Mouse (Mus musculus) ES-E14 (cell line): ENCODE measurements at regions not wholly inside any gene's neighbourhood (a gene's known extent, or its start where the extent isn't known, plus 50 kb on each side); places are given as distances from the start of the nearest gene placed in this dataset.
"Not testable (repeated sequence)": the region's sequence is repeated elsewhere in the genome, so short reads cannot be mapped to it uniquely, and the experiment has no call there.

Experiments used
- DNase-seq: peaks from one replicate; pipeline ENCODE4 v3.0.0-alpha.2; 2013; ENCODE audit warnings: low read depth, low spot score
- H3K27ac ChIP-seq: 2 replicates; pipeline ENCODE4 v1.5.1; 2012; ENCODE audit warnings: low read depth, mild to moderate bottlenecking, low read length, moderate library complexity, mixed read lengths; ENCODE audit not compliant: poor library complexity, insufficient read depth, severe bottlenecking
- H3K36me3 ChIP-seq: 2 replicates; pipeline ENCODE4 v1.6.1; 2012; ENCODE audit warnings: mild to moderate bottlenecking, low read length, moderate library complexity, mixed read lengths; ENCODE audit not compliant: control insufficient read depth, poor library complexity, insufficient read depth, severe bottlenecking
- H3K4me1 ChIP-seq, 2 experiments: fragments of 150-350 bp in 1 of 2; sonication (generic) in 1 of 2; 2 replicates each; pipeline ENCODE4 v1.6.1; 2012; ENCODE audit warnings: low read length in 2 of 2, mild to moderate bottlenecking in 1 of 2, mixed read lengths in 1 of 2; ENCODE audit not compliant: control insufficient read depth in 2 of 2, insufficient read depth in 2 of 2, poor library complexity in 1 of 2
- H3K4me3 ChIP-seq, 2 experiments: fragments of 150-350 bp in 1 of 2; sonication (generic) in 1 of 2; 2 replicates each; pipeline ENCODE4 v1.5.1; 2012; ENCODE audit warnings: low read length in 2 of 2, low read depth in 1 of 2, mild to moderate bottlenecking in 1 of 2, mixed read lengths in 1 of 2; ENCODE audit not compliant: insufficient read depth in 1 of 2, poor library complexity in 1 of 2, severe bottlenecking in 1 of 2
- H3K9ac ChIP-seq: 2 replicates; pipeline ENCODE4 v1.6.1; 2012; ENCODE audit warnings: low read depth, mild to moderate bottlenecking, low read length, mixed read lengths; ENCODE audit not compliant: poor library complexity, insufficient read depth, severe bottlenecking
- H3K9me3 ChIP-seq: fragments of 150-350 bp; sonication (generic); 2 replicates; pipeline ENCODE4 v1.6.1; 2012; ENCODE audit warnings: low read depth, mild to moderate bottlenecking, low read length; ENCODE audit not compliant: control insufficient read depth, insufficient read depth
- CHD2 ChIP-seq: IDR thresholded peaks from 2 replicates; pipeline ENCODE4 v1.6.1; 2014; ENCODE audit warnings: mild to moderate bottlenecking, low read depth, low read length, inconsistent platforms
- HCFC1 ChIP-seq: IDR thresholded peaks from 2 replicates; pipeline ENCODE4 v1.6.1; 2012; ENCODE audit warnings: low read length, inconsistent platforms, borderline replicate concordance; ENCODE audit not compliant: insufficient read depth
- MAFK ChIP-seq: IDR thresholded peaks from 2 replicates; pipeline ENCODE4 v1.6.1; 2014; ENCODE audit warnings: mild to moderate bottlenecking, low read depth, low read length, inconsistent platforms; ENCODE audit not compliant: insufficient read depth
- ZC3H11A ChIP-seq: IDR thresholded peaks from 2 replicates; pipeline ENCODE4 v1.6.1; 2012; ENCODE audit warnings: low read depth, mild to moderate bottlenecking, inconsistent platforms, low read length, borderline replicate concordance
- ZNF384 ChIP-seq: IDR thresholded peaks from 2 replicates; pipeline ENCODE4 v1.6.1; 2012; ENCODE audit warnings: low read depth, low read length, inconsistent platforms
- in situ Hi-C, 2 experiments: fragments of 600-800 bp; cut with MboI; formaldehyde crosslinking; loops; one replicate each; pipeline ENCODE4 v1.15.1; 2025; ENCODE audit warnings: low sequenced_read_pairs in 2 of 2, inconsistent platforms in 1 of 2; ENCODE audit not compliant: unreplicated experiment in 2 of 2

- H3K27ac ChIP-seq, result no peak overlapping the region
- DNase-seq, result no peak
- in situ Hi-C loops, result no loop called here
These were observed 286.2 kb downstream of the Cyp26b1 start for GRCm38 (mm10) chr6:84307556-84307955.

GRCm38 (mm10) chr6:84306585-84306984, 287.1 kb downstream of the Cyp26b1 start:
- no peak overlapping the region for H3K27ac ChIP-seq
- no peaks in the 10 kb centered on the region for H3K36me3 ChIP-seq
- no peak for DNase-seq
- H3K4me3 ChIP-seq, result no peak overlapping the region
- no peaks in the 10 kb centered on the region for H3K9me3 ChIP-seq
- no peak overlapping the region for H3K9ac ChIP-seq
- H3K4me1 ChIP-seq, result no peaks in the 10 kb centered on the region
- TF ChIP-seq ZC3H11A, result no peak
- no peak for TF ChIP-seq ZNF384
- in situ Hi-C loops, result no loop called here

More at GRCm38 (mm10) chr6:84307556-84307955, 286.2 kb downstream of the Cyp26b1 start:
- TF ChIP-seq CHD2 (no peak), MAFK (no peak), ZNF384 (no peak), HCFC1 (no peak), ZC3H11A (no peak)
- H3K9ac ChIP-seq, result no peak overlapping the region
- no peak overlapping the region for H3K4me3 ChIP-seq
- no peaks in the 10 kb centered on the region for H3K4me1 ChIP-seq
- no peaks in the 10 kb centered on the region for H3K9me3 ChIP-seq
- H3K36me3 ChIP-seq, result no peaks in the 10 kb centered on the region

GRCm38 (mm10) chr6:84305093-84305492, 288.6 kb downstream of the Cyp26b1 start:
- no peak for DNase-seq
- Histone ChIP-seq H3K9ac (no peak overlapping the region), H3K4me1 (no peaks in the 10 kb centered on the region), H3K4me3 (no peak overlapping the region), H3K27ac (no peak overlapping the region), H3K9me3 (no peaks in the 10 kb centered on the region), H3K36me3 (no peaks in the 10 kb centered on the region)
- in situ Hi-C loops, result no loop called here
- no peak for TF ChIP-seq ZNF384
- no peak for TF ChIP-seq CHD2
- TF ChIP-seq HCFC1, result no peak
- no peak for TF ChIP-seq MAFK
- TF ChIP-seq ZC3H11A, result no peak

GRCm38 (mm10) chr6:84302916-84303315, 290.8 kb downstream of the Cyp26b1 start:
- H3K9me3 ChIP-seq, H3K4me3 ChIP-seq, H3K9ac ChIP-seq, in situ Hi-C loops, H3K4me1 ChIP-seq, H3K27ac ChIP-seq, H3K36me3 ChIP-seq: not testable (repeated sequence)
- DNase-seq, result peak; percentile 24

- in situ Hi-C loops, result no loop called here
- Histone ChIP-seq H3K27ac (no peak overlapping the region), H3K9ac (no peak overlapping the region), H3K9me3 (no peaks in the 10 kb centered on the region), H3K4me3 (no peak overlapping the region), H3K36me3 (no peaks in the 10 kb centered on the region), H3K4me1 (no peaks in the 10 kb centered on the region)
- TF ChIP-seq ZC3H11A (no peak), MAFK (no peak), ZNF384 (no peak), HCFC1 (no peak), CHD2 (no peak)
- no peak for DNase-seq
These were observed 291.5 kb downstream of the Dysf start for GRCm38 (mm10) chr6:84299936-84300335.
